Mouse (Mus musculus) stomach, postnatal 0 days (tissue): ENCODE data around the gene Nmur1.

Experiments used
- CTCF ChIP-seq: IDR thresholded peaks from 2 replicates; pipeline ENCODE4 v1.5.1; 2016; ENCODE audit warnings: antibody characterized with exemption, low read depth, mild to moderate bottlenecking, moderate library complexity
- EP300 ChIP-seq: optimal IDR thresholded peaks from 2 replicates; pipeline ENCODE3; 2016; ENCODE audit warnings: antibody characterized with exemption

DNA sequence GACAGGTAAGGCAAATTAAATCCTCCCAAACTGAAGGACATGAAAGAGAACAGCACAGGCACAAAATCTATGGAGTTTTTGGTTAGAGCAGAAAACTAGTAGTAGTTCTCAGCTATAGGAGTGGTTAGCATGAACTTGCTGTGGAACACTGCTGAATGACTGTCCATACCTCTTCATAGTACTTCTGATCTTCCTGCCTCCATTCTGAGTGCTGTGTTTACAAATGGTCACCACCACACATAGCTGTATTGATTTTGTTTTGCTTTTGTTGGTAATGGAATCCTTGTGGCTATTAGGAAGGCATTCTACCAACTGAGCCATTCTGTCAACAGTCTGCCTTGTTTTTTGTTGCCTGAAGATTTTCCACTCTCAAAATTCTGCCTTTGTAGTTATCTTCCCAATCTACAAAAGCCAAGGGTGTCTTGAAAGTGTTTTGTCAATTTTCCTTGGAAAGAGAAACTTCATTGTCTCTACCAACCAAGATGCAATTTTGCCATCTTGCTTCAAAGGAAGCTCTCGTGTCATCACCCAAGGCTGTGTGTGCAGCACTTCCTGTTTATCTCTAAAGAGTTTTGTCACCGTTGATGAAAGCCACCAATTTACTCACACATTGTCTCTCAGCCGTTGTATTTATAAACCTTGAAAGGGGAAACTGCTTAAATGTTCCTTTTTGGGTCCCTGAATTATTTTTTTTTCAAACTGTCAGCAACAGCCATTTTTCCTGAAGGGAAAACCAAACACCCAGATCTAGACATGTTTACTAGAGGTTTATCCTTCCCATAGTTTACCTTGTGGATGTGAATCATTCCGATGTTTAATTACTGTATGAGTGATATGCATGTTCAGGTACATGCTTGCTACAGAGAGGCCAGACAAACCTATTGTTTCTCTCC, 81.8 kb downstream of the Nmur1 start:
- TF ChIP-seq CTCF = no peak
- no peak for TF ChIP-seq EP300
